Mouse (Mus musculus): ENCODE results near the gene Dop1a. TPM values are rescaled to one million over a fixed set of nuclear protein-coding genes. Genes with fewer than 3 reads are reported as not detected.
A peak's percentile ranks its signal among the peaks of the same experiment; 100 is the strongest.

Dop1a gene
- polyA plus RNA-seq, 1 experiment, result 19.7 TPM

- H3K36me3 ChIP-seq (ENCODE audit: control insufficient read depth, insufficient read depth, low read length), result no peaks in the 10 kb centered on the region
- DNase-seq, result no peak
- TF ChIP-seq POLR2A (IDR thresholded peaks at IDR 0.05; ENCODE audit: control insufficient read depth, extremely low read depth, insufficient read depth, low read length, poor library complexity) (no peak), CTCF (IDR thresholded peaks at IDR 0.05; ENCODE audit: borderline replicate concordance, control insufficient read depth, extremely low read depth, insufficient read depth, low read length, poor library complexity) (no peak)
- 96% methylated on average over 3 of the region's 3 CpGs for WGBS
- H3K4me3 ChIP-seq (ENCODE audit: control insufficient read depth, insufficient read depth, low read length), result no peak overlapping the region
- H3K27me3 ChIP-seq (ENCODE audit: control insufficient read depth, insufficient read depth, low read length), result no peaks in the 10 kb centered on the region
- H3K27ac ChIP-seq (ENCODE audit: control insufficient read depth, insufficient read depth, low read length), result no peak overlapping the region
- no peaks in the 10 kb centered on the region for H3K4me1 ChIP-seq (replicated peaks; ENCODE audit: control insufficient read depth, insufficient read depth, low read length)
Observed at GRCm38 (mm10) chr9:86453626-86454025, 13.3 kb upstream of the Dop1a start.

- Histone ChIP-seq H3K27me3 (ENCODE audit: control insufficient read depth, insufficient read depth, low read length) (no peaks in the 10 kb centered on the region), H3K4me3 (ENCODE audit: control insufficient read depth, insufficient read depth, low read length) (peak within 1 kb of the TSS; percentile 60), H3K36me3 (ENCODE audit: control insufficient read depth, insufficient read depth, low read length) (no peaks in the 10 kb centered on the region), H3K4me1 (replicated peaks; ENCODE audit: control insufficient read depth, insufficient read depth, low read length) (no peaks in the 10 kb centered on the region), H3K27ac (ENCODE audit: control insufficient read depth, insufficient read depth, low read length) (no peak within 1 kb of the TSS)
- TF ChIP-seq POLR2A (IDR thresholded peaks at IDR 0.05; ENCODE audit: control insufficient read depth, extremely low read depth, insufficient read depth, low read length, poor library complexity) (peak; percentile 40; the same call in 1 of the 2 replicates), CTCF (IDR thresholded peaks at IDR 0.05; ENCODE audit: borderline replicate concordance, control insufficient read depth, extremely low read depth, insufficient read depth, low read length, poor library complexity) (peak; percentile 99)
- DNase-seq, result peak; percentile 86
- 2% methylated on average over 70 of the region's 70 CpGs for WGBS
Observed at GRCm38 (mm10) chr9:86464151-86465105, 2.5 kb upstream of the Dop1a start, which contains the start of gene Ube2cbp. Ube2cbp (minus strand) TSS chr9:86464950.

- no peaks in the 10 kb centered on the region for H3K4me1 ChIP-seq (replicated peaks; ENCODE audit: control insufficient read depth, insufficient read depth, low read length)
- WGBS, result 98% methylated on average over 4 of the region's 4 CpGs
- no peaks in the 10 kb centered on the region for H3K27me3 ChIP-seq (ENCODE audit: control insufficient read depth, insufficient read depth, low read length)
- no peak overlapping the region for H3K4me3 ChIP-seq (ENCODE audit: control insufficient read depth, insufficient read depth, low read length)
- H3K36me3 ChIP-seq (ENCODE audit: control insufficient read depth, insufficient read depth, low read length), result no peaks in the 10 kb centered on the region
- no peak for DNase-seq
- no peak overlapping the region for H3K27ac ChIP-seq (ENCODE audit: control insufficient read depth, insufficient read depth, low read length)
- TF ChIP-seq CTCF (IDR thresholded peaks at IDR 0.05; ENCODE audit: borderline replicate concordance, control insufficient read depth, extremely low read depth, insufficient read depth, low read length, poor library complexity) (no peak), POLR2A (IDR thresholded peaks at IDR 0.05; ENCODE audit: control insufficient read depth, extremely low read depth, insufficient read depth, low read length, poor library complexity) (no peak)
Observed at GRCm38 (mm10) chr9:86475956-86476355, 9.0 kb downstream of the Dop1a start.

- no peak for DNase-seq
- no peak overlapping the region for H3K27ac ChIP-seq (ENCODE audit: control insufficient read depth, insufficient read depth, low read length)
- no peak overlapping the region for H3K4me3 ChIP-seq (ENCODE audit: control insufficient read depth, insufficient read depth, low read length)
- TF ChIP-seq CTCF (IDR thresholded peaks at IDR 0.05; ENCODE audit: borderline replicate concordance, control insufficient read depth, extremely low read depth, insufficient read depth, low read length, poor library complexity) (no peak), POLR2A (IDR thresholded peaks at IDR 0.05; ENCODE audit: control insufficient read depth, extremely low read depth, insufficient read depth, low read length, poor library complexity) (no peak)
- H3K36me3 ChIP-seq (ENCODE audit: control insufficient read depth, insufficient read depth, low read length), result no peaks in the 10 kb centered on the region
- WGBS, result 23% methylated on average over 5 of the region's 5 CpGs
- no peaks in the 10 kb centered on the region for H3K4me1 ChIP-seq (replicated peaks; ENCODE audit: control insufficient read depth, insufficient read depth, low read length)
- H3K27me3 ChIP-seq (ENCODE audit: control insufficient read depth, insufficient read depth, low read length), result no peaks in the 10 kb centered on the region
Observed at GRCm38 (mm10) chr9:86476763-86477162, 9.8 kb downstream of the Dop1a start.

- Histone ChIP-seq H3K27me3 (ENCODE audit: control insufficient read depth, insufficient read depth, low read length) (no peaks in the 10 kb centered on the region), H3K27ac (ENCODE audit: control insufficient read depth, insufficient read depth, low read length) (no peak overlapping the region), H3K4me1 (replicated peaks; ENCODE audit: control insufficient read depth, insufficient read depth, low read length) (no peaks in the 10 kb centered on the region), H3K4me3 (ENCODE audit: control insufficient read depth, insufficient read depth, low read length) (no peak overlapping the region), H3K36me3 (ENCODE audit: control insufficient read depth, insufficient read depth, low read length) (no peaks in the 10 kb centered on the region)
- no peak for DNase-seq
- WGBS, result 81% methylated on average over 5 of the region's 5 CpGs
- no peak for TF ChIP-seq CTCF (IDR thresholded peaks at IDR 0.05; ENCODE audit: borderline replicate concordance, control insufficient read depth, extremely low read depth, insufficient read depth, low read length, poor library complexity)
- no peak for TF ChIP-seq POLR2A (IDR thresholded peaks at IDR 0.05; ENCODE audit: control insufficient read depth, extremely low read depth, insufficient read depth, low read length, poor library complexity)
Observed at GRCm38 (mm10) chr9:86478414-86479093, 11.6 kb downstream of the Dop1a start.

- 93% methylated on average over 1 of the region's 1 CpGs for WGBS
- Histone ChIP-seq H3K4me1 (replicated peaks; ENCODE audit: control insufficient read depth, insufficient read depth, low read length) (no peaks in the 10 kb centered on the region), H3K36me3 (ENCODE audit: control insufficient read depth, insufficient read depth, low read length) (no peaks in the 10 kb centered on the region), H3K4me3 (ENCODE audit: control insufficient read depth, insufficient read depth, low read length) (no peak overlapping the region), H3K27ac (ENCODE audit: control insufficient read depth, insufficient read depth, low read length) (no peak overlapping the region), H3K27me3 (ENCODE audit: control insufficient read depth, insufficient read depth, low read length) (no peaks in the 10 kb centered on the region)
- TF ChIP-seq CTCF (IDR thresholded peaks at IDR 0.05; ENCODE audit: borderline replicate concordance, control insufficient read depth, extremely low read depth, insufficient read depth, low read length, poor library complexity), result no peak
- TF ChIP-seq POLR2A (IDR thresholded peaks at IDR 0.05; ENCODE audit: control insufficient read depth, extremely low read depth, insufficient read depth, low read length, poor library complexity), result no peak
- DNase-seq, result no peak
Observed at GRCm38 (mm10) chr9:86482236-86482635, 15.3 kb downstream of the Dop1a start.

Measured in thymus, adult 2 months (tissue).